Mouse (Mus musculus) midbrain, embryonic 11.5 days (tissue): ENCODE data around the gene Zfhx3. TPM values are rescaled to one million over a fixed set of nuclear protein-coding genes. Genes with fewer than 3 reads are reported as not detected.

Experiments
- ATAC-seq: fragments of 200-750 bp; cut with Nextera tagmentation; 2 replicates; pipeline ENCODE4 v1.8.0; 2017; ENCODE audit warnings: moderate TSS enrichment, moderate library complexity; ENCODE audit not compliant: low FRiP score
- DNase-seq: peaks from one replicate; pipeline ENCODE4 v3.0.0; 2015; ENCODE audit warnings: low spot score; ENCODE audit errors: missing footprints
- H3K27ac ChIP-seq: fragments of 300-500 bp; sonication (generic); 2 replicates; pipeline ENCODE4 v1.5.1; 2014; ENCODE audit warnings: low read depth, low read length
- H3K27me3 ChIP-seq: fragments of 300-500 bp; sonication (generic); 2 replicates; pipeline ENCODE4 v1.6.1; 2014; ENCODE audit warnings: mild to moderate bottlenecking, low read length, moderate library complexity, mixed read lengths; ENCODE audit not compliant: control insufficient read depth, insufficient read depth
- H3K36me3 ChIP-seq: fragments of 300-500 bp; sonication (generic); 2 replicates; pipeline ENCODE4 v1.6.1; 2014; ENCODE audit warnings: mild to moderate bottlenecking, low read length, moderate library complexity, mixed read lengths; ENCODE audit not compliant: control insufficient read depth, insufficient read depth
- H3K4me1 ChIP-seq: fragments of 300-500 bp; sonication (generic); 2 replicates; pipeline ENCODE4 v1.6.1; 2014; ENCODE audit warnings: low read length; ENCODE audit not compliant: control insufficient read depth, insufficient read depth
- H3K4me2 ChIP-seq: fragments of 300-500 bp; sonication (generic); 2 replicates; pipeline ENCODE4 v1.6.1; 2014; ENCODE audit warnings: mild to moderate bottlenecking, moderate library complexity
- H3K4me3 ChIP-seq: fragments of 300-500 bp; sonication (generic); 2 replicates; pipeline ENCODE4 v1.5.1; 2014; ENCODE audit warnings: low read depth, low read length
- H3K9ac ChIP-seq: fragments of 300-500 bp; sonication (generic); 2 replicates; pipeline ENCODE4 v1.6.1; 2014; ENCODE audit warnings: low read length
- H3K9me3 ChIP-seq: fragments of 300-500 bp; sonication (generic); 2 replicates; pipeline ENCODE4 v1.6.1; 2016; ENCODE audit warnings: low read length; ENCODE audit not compliant: control insufficient read depth
- WGBS: fragments of 180-500 bp; shearing (Covaris S2); extraction: QIAGEN DNeasy Blood & Tissue Kit; methylation state at CpG from one replicate; pipeline ENCODE4 v1.1.7; 2014; 5-methylcytosine and 5-hydroxymethylcytosine counted together
- polyA plus RNA-seq: library from polyadenylated mRNA; unstranded; fragments of >200 nt; fragmentation: Nextera tagmentation; extraction: Ambion mirVana; gene quantifications from 2 replicates; pipeline ENCODE4 v1.2.1, GENCODE M21; 2014

The Zfhx3 gene
- polyA plus RNA-seq, 1 experiment from 2014 or later: 23.4 TPM

GRCm38 (mm10) chr8:108755400-108756325 lies 813.2 kb downstream of the Zfhx3 start:
- Histone ChIP-seq H3K4me2 (no peak overlapping the region), H3K9me3 (no peaks in the 10 kb centered on the region), H3K4me3 (no peak overlapping the region), H3K27me3 (no peaks in the 10 kb centered on the region), H3K4me1 (peaks cover 20% of the 10 kb centered on the region), H3K27ac (no peak overlapping the region), H3K9ac (no peak overlapping the region), H3K36me3 (no peaks in the 10 kb centered on the region)
- no peak for DNase-seq
- no peak for ATAC-seq
- 61% methylated on average over 19 of the region's 19 CpGs for WGBS

GRCm38 (mm10) chr8:108759511-108760330 lies 817.3 kb downstream of the Zfhx3 start:
- no peaks in the 10 kb centered on the region for H3K9me3 ChIP-seq
- H3K9ac ChIP-seq: no peak overlapping the region
- 63% methylated on average over 15 of the region's 15 CpGs for WGBS

GRCm38 (mm10) chr8:108760745-108761144 lies 818.3 kb downstream of the Zfhx3 start:
- peaks cover 26% of the 10 kb centered on the region for H3K4me1 ChIP-seq
- no peak overlapping the region for H3K4me2 ChIP-seq
- 65% methylated on average over 10 of the region's 10 CpGs for WGBS
- no peak overlapping the region for H3K27ac ChIP-seq
- no peaks in the 10 kb centered on the region for H3K27me3 ChIP-seq
- H3K4me3 ChIP-seq: no peak overlapping the region
- H3K9me3 ChIP-seq: no peaks in the 10 kb centered on the region
- no peak overlapping the region for H3K9ac ChIP-seq
- DNase-seq (no peak), ATAC-seq (no peak)
- H3K36me3 ChIP-seq: no peaks in the 10 kb centered on the region

More at GRCm38 (mm10) chr8:108759511-108760330, 817.3 kb downstream of the Zfhx3 start:
- Histone ChIP-seq H3K27ac (peak overlapping the region; percentile 37; the same call in 1 of the 2 replicates), H3K4me1 (peaks cover 33% of the 10 kb centered on the region), H3K27me3 (no peaks in the 10 kb centered on the region), H3K4me3 (no peak overlapping the region), H3K4me2 (no peak overlapping the region), H3K36me3 (no peaks in the 10 kb centered on the region)
- DNase-seq: peak; percentile 95
- ATAC-seq: no peak

- H3K4me2 ChIP-seq: no peak overlapping the region
- no peaks in the 10 kb centered on the region for H3K36me3 ChIP-seq
- no peak overlapping the region for H3K27ac ChIP-seq
- ATAC-seq (peak; percentile 49; the same call in 1 of the 2 replicates), DNase-seq (no peak)
- peaks cover 26% of the 10 kb centered on the region for H3K4me1 ChIP-seq
- no peak overlapping the region for H3K4me3 ChIP-seq
- no peaks in the 10 kb centered on the region for H3K27me3 ChIP-seq
- no peak overlapping the region for H3K9ac ChIP-seq
- WGBS: 21% methylated on average over 7 of the region's 7 CpGs
- no peaks in the 10 kb centered on the region for H3K9me3 ChIP-seq
These were observed 820.1 kb downstream of the Zfhx3 start for GRCm38 (mm10) chr8:108762567-108762966.

- 81% methylated on average over 19 of the region's 19 CpGs for WGBS
- no peak overlapping the region for H3K4me3 ChIP-seq
- no peaks in the 10 kb centered on the region for H3K9me3 ChIP-seq
- no peak overlapping the region for H3K4me2 ChIP-seq
- no peak for ATAC-seq
- 0 out of 2 replicates have a peak overlapping the region, but pooled peaks have one; percentile 16 for H3K9ac ChIP-seq
- no peaks in the 10 kb centered on the region for H3K36me3 ChIP-seq
- no peaks in the 10 kb centered on the region for H3K27me3 ChIP-seq
- peaks cover 15% of the 10 kb centered on the region for H3K4me1 ChIP-seq
- no peak overlapping the region for H3K27ac ChIP-seq
- DNase-seq: peak; percentile 82
These were observed 822.2 kb downstream of the Zfhx3 start for GRCm38 (mm10) chr8:108764403-108765194.

- peaks cover 15% of the 10 kb centered on the region for H3K4me1 ChIP-seq
- ATAC-seq (no peak), DNase-seq (no peak)
- no peak overlapping the region for H3K9ac ChIP-seq
- no peaks in the 10 kb centered on the region for H3K27me3 ChIP-seq
- WGBS: 82% methylated on average over 6 of the region's 6 CpGs
- H3K4me2 ChIP-seq: no peak overlapping the region
- no peaks in the 10 kb centered on the region for H3K36me3 ChIP-seq
- no peak overlapping the region for H3K4me3 ChIP-seq
- H3K27ac ChIP-seq: no peak overlapping the region
- H3K9me3 ChIP-seq: no peaks in the 10 kb centered on the region
These were observed 823.7 kb downstream of the Zfhx3 start for GRCm38 (mm10) chr8:108766102-108766501.

- Histone ChIP-seq H3K27ac (no peak overlapping the region), H3K4me3 (no peak overlapping the region), H3K36me3 (no peaks in the 10 kb centered on the region), H3K27me3 (no peaks in the 10 kb centered on the region), H3K4me2 (no peak overlapping the region), H3K9ac (no peak overlapping the region), H3K4me1 (peaks cover 8% of the 10 kb centered on the region), H3K9me3 (no peaks in the 10 kb centered on the region)
- WGBS: 94% methylated on average over 7 of the region's 7 CpGs
- ATAC-seq (no peak), DNase-seq (no peak)
These were observed 825.6 kb downstream of the Zfhx3 start for GRCm38 (mm10) chr8:108768051-108768450.

GRCm38 (mm10) chr8:108770334-108770733 lies 827.9 kb downstream of the Zfhx3 start:
- Histone ChIP-seq H3K9ac (no peak overlapping the region), H3K4me3 (no peak overlapping the region), H3K27me3 (no peaks in the 10 kb centered on the region), H3K27ac (no peak overlapping the region), H3K9me3 (no peaks in the 10 kb centered on the region), H3K4me2 (no peak overlapping the region), H3K36me3 (no peaks in the 10 kb centered on the region), H3K4me1 (peaks cover 7% of the 10 kb centered on the region; the same call in 1 of the 2 replicates)
- 94% methylated on average over 4 of the region's 4 CpGs for WGBS
- ATAC-seq: no peak
- DNase-seq: no peak
